9 mouse cellular contexts compared by ENCODE assay signal in genomic region chr11:111445764-111446163, GRCm38 (mm10).
A peak's percentile ranks its signal among the peaks of the same experiment; 100 is the strongest.
DNase-seq lines count a peak whose midpoint lies in the region; TF ChIP-seq lines count a peak whose summit lies in the region.
"Had no signal": no experiment of that assay in that cellular context is flagged by ENCODE, and none has a peak within 500 bp of the region (broad histone marks: within the 10 kb centered on the region; RNA-seq: fewer than 3 reads in every experiment).

No protein-coding gene starts in this region.

- no peak overlapping the region for H3K27ac ChIP-seq in cerebellum, adult 2 months (ENCODE audit: insufficient read depth, low read length)
- H3K27ac ChIP-seq: hindbrain, embryonic 15.5 days had no signal

- intact Hi-C loops in left cerebral cortex, postnatal 14 days (cut with DNase I), result loop anchor here (10.0 kb wide), 2 partner anchors 381 to 881 kb away; partner anchors contain the start of gene Kcnj2
- intact Hi-C loops in left cerebral cortex, postnatal 36 days (cut with DNase I), result loop anchor here (5.0 kb wide), 2 partner anchors 378 to 908 kb away; partner anchors contain the start of gene Kcnj2

- no peak for TF ChIP-seq POLR2A in cerebellum, adult 2 months (IDR thresholded peaks at IDR 0.05; ENCODE audit: borderline replicate concordance, insufficient read depth, low read length)

- no peaks in the 10 kb centered on the region for H3K27me3 ChIP-seq in cerebellum, adult 2 months (ENCODE audit: control insufficient read depth, insufficient read depth, low read length)
- H3K27me3 ChIP-seq: hindbrain, embryonic 15.5 days had no signal

- TF ChIP-seq CTCF in cerebellum, adult 2 months (IDR thresholded peaks at IDR 0.05; ENCODE audit: borderline replicate concordance, insufficient read depth, low read depth, low read length), result peak; percentile 35; the same call in 1 of the 2 replicates

- no peak overlapping the region for H3K4me3 ChIP-seq in cerebellum, adult 2 months (replicated peaks; ENCODE audit: insufficient read depth, low read depth, low read length)
- H3K4me3 ChIP-seq: hindbrain, embryonic 15.5 days had no signal

- peak in 1 of 2 experiments; percentile 7 for DNase-seq in cerebellum, adult 2 months
- DNase-seq in cerebellum, adult 11 months, result no peak
- DNase-seq in left cerebral cortex, postnatal 14 days (ENCODE audit: low spot score in 2 of 2), result peak; percentile 19 to 26
- DNase-seq in left cerebral cortex, postnatal 36 days (ENCODE audit: low spot score in 2 of 2), result no peak
- peak; percentile 15 for DNase-seq in c-Kit-positive CD71-positive TER-119-positive erythroid progenitor cells, embryonic 14.5 days (ENCODE audit: low spot score)
- peak; percentile 66 for DNase-seq in lung, postnatal 25 days (ENCODE audit: low spot score)
- DNase-seq in spleen, adult 18-20 months, result no peak
- DNase-seq in urinary bladder, postnatal 14 days (ENCODE audit: low spot score), result no peak

- 11% methylated on average over 4 of the region's 4 CpGs for WGBS in cerebellum, adult 2 months

- no peaks in the 10 kb centered on the region for H3K4me1 ChIP-seq in cerebellum, adult 2 months (ENCODE audit: control insufficient read depth, insufficient read depth, low read length)

Comparison
In these comparisons a context has a peak if more than half of its experiments do, and no peak if none do; other contexts are left out.
1. DNase-seq: peak in left cerebral cortex, postnatal 14 days (2 of 2), c-Kit-positive CD71-positive TER-119-positive erythroid progenitor cells, embryonic 14.5 days (single experiment) and lung, postnatal 25 days (single experiment); none in cerebellum, adult 11 months (single experiment), left cerebral cortex, postnatal 36 days (0 of 2), spleen, adult 18-20 months (0 of 2) and urinary bladder, postnatal 14 days (single experiment).